Mouse (Mus musculus) spleen, adult 2 months (tissue): Measurements from ENCODE around the gene Cep72.

ENCODE experiments used
- CTCF ChIP-seq: fragments of 200-500 bp; IDR thresholded peaks from 2 replicates; pipeline ENCODE4 v1.5.1; 2011; ENCODE audit warnings: mild to moderate bottlenecking, inconsistent platforms; ENCODE audit not compliant: insufficient read depth, insufficient read length, insufficient replicate concordance; ENCODE audit errors: extremely low read depth
- POLR2A ChIP-seq: fragments of 200-500 bp; IDR thresholded peaks from 2 replicates; pipeline ENCODE4 v1.6.1; 2011; ENCODE audit warnings: low read depth, low read length, inconsistent platforms

GRCm38 (mm10) chr13:74102831-74103582 is 40.9 kb upstream of the Cep72 start:
- TF ChIP-seq CTCF, result no peak
- no peak for TF ChIP-seq POLR2A
